Mouse (Mus musculus) layer of hippocampus, adult 2 months (tissue): Measurements from ENCODE around the gene Rnf43. TPM values are rescaled to one million over a fixed set of nuclear protein-coding genes. Genes with fewer than 3 reads are reported as not detected.
A peak's percentile ranks its signal among the peaks of the same experiment; 100 is the strongest.

Experiments
- DNase-seq, 2 experiments: peaks; one replicate each; pipeline ENCODE4 v3.0.0; 2022; ENCODE audit warnings: low spot score in 2 of 2
- H3K27ac ChIP-seq: fragments of 200-600 bp; 2 replicates; pipeline ENCODE4 v1.8.1; 2022
- H3K4me3 ChIP-seq: fragments of 200-600 bp; 2 replicates; pipeline ENCODE4 v1.8.1; 2022; ENCODE audit warnings: mild to moderate bottlenecking
- CTCF ChIP-seq: fragments of 200-600 bp; conservative IDR thresholded peaks from 2 replicates; pipeline ENCODE4 v1.8.1; 2022; ENCODE audit warnings: antibody characterized with exemption, mild to moderate bottlenecking, moderate library complexity
- total RNA-seq, 2 experiments: library from RNA; stranded (reverse); gene quantifications; 2 replicates each; pipeline ENCODE4 v1.2.3; 2021

Rnf43 gene
- total RNA-seq, 2 experiments from 2014 or later: 3.1 to 3.9 TPM

- Histone ChIP-seq H3K4me3 (no peak overlapping the region), H3K27ac (no peak overlapping the region)
- no peak for DNase-seq
- TF ChIP-seq CTCF: no peak
These were observed 20.5 kb downstream of the Rnf43 start for GRCm38 (mm10) chr11:87682838-87683571.

- no peak for DNase-seq
- Histone ChIP-seq H3K4me3 (no peak overlapping the region), H3K27ac (no peak overlapping the region)
- no peak for TF ChIP-seq CTCF
These were observed 23.9 kb downstream of the Rnf43 start for GRCm38 (mm10) chr11:87686407-87686806.

GRCm38 (mm10) chr11:87687246-87688225, 25.0 kb downstream of the Rnf43 start:
- TF ChIP-seq CTCF: no peak
- Histone ChIP-seq H3K4me3 (no peak overlapping the region), H3K27ac (peak overlapping the region; percentile 33; the same call in 1 of the 2 replicates)
- no peak for DNase-seq

- no peak overlapping the region for H3K4me3 ChIP-seq
- no peak for DNase-seq
- no peak for TF ChIP-seq CTCF
- 0 out of 2 replicates have a peak overlapping the region, but pooled peaks have one; percentile 33 for H3K27ac ChIP-seq
These were observed 26.1 kb downstream of the Rnf43 start for GRCm38 (mm10) chr11:87688478-87689203.

GRCm38 (mm10) chr11:87689402-87689808, 26.9 kb downstream of the Rnf43 start:
- H3K27ac ChIP-seq: peak overlapping the region; percentile 36; the same call in 1 of the 2 replicates
- TF ChIP-seq CTCF: no peak
- no peak overlapping the region for H3K4me3 ChIP-seq
- no peak for DNase-seq

GRCm38 (mm10) chr11:87690054-87690740, 27.7 kb downstream of the Rnf43 start:
- H3K27ac ChIP-seq: 0 out of 2 replicates have a peak overlapping the region, but pooled peaks have one; percentile 36
- DNase-seq: no peak
- no peak for TF ChIP-seq CTCF

GRCm38 (mm10) chr11:87697131-87697682, 34.7 kb downstream of the Rnf43 start:
- TF ChIP-seq CTCF: no peak

More at GRCm38 (mm10) chr11:87690054-87690740, 27.7 kb downstream of the Rnf43 start:
- H3K4me3 ChIP-seq: no peak overlapping the region

GRCm38 (mm10) chr11:87698126-87698525, 35.6 kb downstream of the Rnf43 start:
- no peak for TF ChIP-seq CTCF
- Histone ChIP-seq H3K4me3 (no peak overlapping the region), H3K27ac (no peak overlapping the region)
- no peak for DNase-seq

More at GRCm38 (mm10) chr11:87697131-87697682, 34.7 kb downstream of the Rnf43 start:
- no peak for DNase-seq
- Histone ChIP-seq H3K27ac (no peak overlapping the region), H3K4me3 (no peak overlapping the region)

- no peak overlapping the region for H3K4me3 ChIP-seq
- DNase-seq: no peak
- TF ChIP-seq CTCF: no peak
- no peak overlapping the region for H3K27ac ChIP-seq
These were observed 38.6 kb downstream of the Rnf43 start for GRCm38 (mm10) chr11:87701108-87701507.

GRCm38 (mm10) chr11:87701877-87702620, 39.5 kb downstream of the Rnf43 start:
- DNase-seq: no peak
- Histone ChIP-seq H3K4me3 (no peak overlapping the region), H3K27ac (no peak overlapping the region)
- TF ChIP-seq CTCF: no peak

GRCm38 (mm10) chr11:87703654-87704053, 41.1 kb downstream of the Rnf43 start:
- no peak for DNase-seq
- TF ChIP-seq CTCF: no peak
- no peak overlapping the region for H3K27ac ChIP-seq
- H3K4me3 ChIP-seq: no peak overlapping the region
